Mouse (Mus musculus) liver, embryonic 14.5 days (tissue): ENCODE measurements around the gene Tmem88b. TPM values are rescaled to one million over a fixed set of nuclear protein-coding genes. Genes with fewer than 3 reads are reported as not detected.
"Not testable (repeated sequence)": the region's sequence is repeated elsewhere in the genome, so short reads cannot be mapped to it uniquely, and the experiment has no call there.

Experiments used
- ATAC-seq: fragments of 200-750 bp; cut with Nextera tagmentation; 2 replicates; pipeline ENCODE4 v1.8.0; 2017; ENCODE audit warnings: moderate number of reproducible peaks, mild to moderate bottlenecking, moderate library complexity; ENCODE audit not compliant: insufficient read depth
- DNase-seq, 3 experiments: peaks; one replicate each; pipeline ENCODE4 v3.0.0-alpha.2; 2012 to 2013; ENCODE audit warnings: low read depth in 3 of 3, low spot score in 3 of 3
- H3K27ac ChIP-seq: fragments of 300-500 bp; sonication (generic); 2 replicates; pipeline ENCODE4 v1.5.1; 2014; ENCODE audit warnings: moderate library complexity, mild to moderate bottlenecking, control low read depth, inconsistent platforms
- H3K27me3 ChIP-seq: fragments of 300-500 bp; sonication (generic); 2 replicates; pipeline ENCODE4 v1.6.1; 2014; ENCODE audit warnings: mild to moderate bottlenecking, low read length, moderate library complexity; ENCODE audit not compliant: control insufficient read depth, insufficient read depth
- H3K36me3 ChIP-seq: fragments of 300-500 bp; sonication (generic); replicated peaks from 2 replicates; pipeline ENCODE4 v1.6.1; 2014; ENCODE audit warnings: low read depth; ENCODE audit not compliant: control insufficient read depth, insufficient read depth
- H3K4me1 ChIP-seq, 2 experiments: fragments of 200-500 bp in 1 of 2; fragments of 300-500 bp in 1 of 2; sonication (generic) in 1 of 2; replicated peaks; 2 replicates each; pipeline ENCODE4 v1.6.1; 2012 to 2014; ENCODE audit warnings: antibody characterized with exemption in 1 of 2, inconsistent platforms in 1 of 2, low read length in 1 of 2; ENCODE audit not compliant: control insufficient read depth in 2 of 2, insufficient read depth in 2 of 2
- H3K4me2 ChIP-seq: fragments of 300-500 bp; sonication (generic); 2 replicates; pipeline ENCODE4 v1.6.1; 2014; ENCODE audit warnings: low read depth, mild to moderate bottlenecking, control low read depth, moderate library complexity
- H3K4me3 ChIP-seq, 2 experiments: fragments of 200-500 bp in 1 of 2; fragments of 300-500 bp in 1 of 2; sonication (generic) in 1 of 2; 2 replicates each; pipeline ENCODE4 v1.5.1; 2012 to 2014; ENCODE audit warnings: low read depth in 2 of 2, low read length in 2 of 2, mild to moderate bottlenecking in 2 of 2, control low read depth in 1 of 2, inconsistent platforms in 1 of 2, moderate library complexity in 1 of 2; ENCODE audit not compliant: insufficient read depth in 1 of 2
- H3K9ac ChIP-seq: fragments of 300-500 bp; sonication (generic); replicated peaks from 2 replicates; pipeline ENCODE4 v1.6.1; 2014; ENCODE audit warnings: mild to moderate bottlenecking, control low read depth, moderate library complexity
- H3K9me3 ChIP-seq: fragments of 300-500 bp; sonication (generic); 2 replicates; pipeline ENCODE4 v1.6.1; 2016; ENCODE audit warnings: low read length, mixed read lengths; ENCODE audit not compliant: control insufficient read depth
- CTCF ChIP-seq: IDR thresholded peaks from 2 replicates; pipeline ENCODE4 v1.5.1; 2016; ENCODE audit warnings: antibody characterized with exemption, low read depth, control low read depth
- EP300 ChIP-seq: IDR thresholded peaks from 2 replicates; pipeline ENCODE4 v1.6.1; 2016; ENCODE audit warnings: antibody characterized with exemption, low read depth
- WGBS: fragments of 180-500 bp; shearing (Covaris S2); extraction: QIAGEN DNeasy Blood & Tissue Kit; methylation state at CpG from one replicate; pipeline ENCODE4 v1.1.7; 2014; ENCODE audit not compliant: insufficient replicate concordance; 5-methylcytosine and 5-hydroxymethylcytosine counted together
- polyA plus RNA-seq, 2 experiments: library from polyadenylated mRNA; depleted of rRNA in 1 of 2; stranded (reverse) in 1 of 2; unstranded in 1 of 2; fragments of >200 nt; fragmentation: Nextera tagmentation in 1 of 2; extraction: Ambion mirVana in 1 of 2; gene quantifications; 2 replicates each; pipeline versions ENCODE4 v1.2.1 to v1.2.3; 2012 to 2014

Tmem88b gene
- polyA plus RNA-seq, 2 experiments: 0.11 to 0.28 TPM

DNA sequence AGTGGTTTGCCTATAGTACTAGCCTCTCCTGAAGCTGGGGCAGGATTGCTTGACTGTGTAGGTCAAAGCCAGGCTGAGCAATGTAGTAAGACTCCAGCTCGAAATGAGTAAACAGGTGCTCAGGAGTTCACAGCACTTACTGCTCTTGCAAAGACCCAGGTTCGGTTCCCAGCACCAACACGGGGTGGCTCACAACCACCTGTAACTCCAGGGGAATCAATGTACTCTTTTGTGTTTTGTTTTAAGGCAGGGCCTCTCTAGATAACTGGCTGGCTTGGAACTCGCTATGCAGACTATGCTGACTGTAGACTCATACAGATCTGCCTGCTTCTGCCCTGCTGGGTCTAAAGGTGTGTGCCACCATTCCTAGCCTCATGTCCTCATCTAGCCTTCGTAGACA, 43.0 kb downstream of the Tmem88b start:
- Histone ChIP-seq H3K9me3 (no peaks in the 10 kb centered on the region), H3K27ac (no peak overlapping the region), H3K4me1 (no peaks in the 10 kb centered on the region), H3K9ac (no peak overlapping the region), H3K27me3 (no peaks in the 10 kb centered on the region), H3K36me3 (peaks cover 28% of the 10 kb centered on the region), H3K4me3 (no peak overlapping the region), H3K4me2 (no peak overlapping the region)
- 76% methylated on average over 5 of the region's 5 CpGs for WGBS
- no peak for DNase-seq
- ATAC-seq: no peak
- no peak for TF ChIP-seq CTCF
- no peak for TF ChIP-seq EP300

DNA sequence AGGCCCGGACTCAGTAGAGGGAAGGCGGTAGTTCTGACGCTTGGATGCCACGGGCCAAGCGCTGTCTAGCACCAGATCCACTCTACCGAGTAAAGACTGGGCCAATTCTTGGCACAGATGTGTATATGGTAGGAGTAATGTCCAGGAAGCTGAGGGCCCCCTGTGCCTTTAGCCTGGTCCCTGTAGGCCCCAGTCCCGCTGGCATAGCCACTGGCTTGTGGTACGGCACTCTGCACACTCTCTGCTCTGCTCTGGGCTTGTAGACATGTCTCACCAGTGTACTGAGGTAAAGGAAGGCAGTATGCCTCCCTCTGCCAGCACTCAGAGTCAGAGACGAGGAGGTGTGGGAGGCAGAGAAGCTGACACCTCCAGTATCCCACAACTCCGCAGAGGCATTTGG, 45.0 kb downstream of the Tmem88b start:
- ATAC-seq, H3K4me3 ChIP-seq, H3K4me2 ChIP-seq, H3K27ac ChIP-seq, H3K9me3 ChIP-seq, DNase-seq, H3K4me1 ChIP-seq, H3K27me3 ChIP-seq, H3K9ac ChIP-seq: not testable (repeated sequence)
- H3K36me3 ChIP-seq: peaks cover 20% of the 10 kb centered on the region
- WGBS: 89% methylated on average over 10 of the region's 10 CpGs

DNA sequence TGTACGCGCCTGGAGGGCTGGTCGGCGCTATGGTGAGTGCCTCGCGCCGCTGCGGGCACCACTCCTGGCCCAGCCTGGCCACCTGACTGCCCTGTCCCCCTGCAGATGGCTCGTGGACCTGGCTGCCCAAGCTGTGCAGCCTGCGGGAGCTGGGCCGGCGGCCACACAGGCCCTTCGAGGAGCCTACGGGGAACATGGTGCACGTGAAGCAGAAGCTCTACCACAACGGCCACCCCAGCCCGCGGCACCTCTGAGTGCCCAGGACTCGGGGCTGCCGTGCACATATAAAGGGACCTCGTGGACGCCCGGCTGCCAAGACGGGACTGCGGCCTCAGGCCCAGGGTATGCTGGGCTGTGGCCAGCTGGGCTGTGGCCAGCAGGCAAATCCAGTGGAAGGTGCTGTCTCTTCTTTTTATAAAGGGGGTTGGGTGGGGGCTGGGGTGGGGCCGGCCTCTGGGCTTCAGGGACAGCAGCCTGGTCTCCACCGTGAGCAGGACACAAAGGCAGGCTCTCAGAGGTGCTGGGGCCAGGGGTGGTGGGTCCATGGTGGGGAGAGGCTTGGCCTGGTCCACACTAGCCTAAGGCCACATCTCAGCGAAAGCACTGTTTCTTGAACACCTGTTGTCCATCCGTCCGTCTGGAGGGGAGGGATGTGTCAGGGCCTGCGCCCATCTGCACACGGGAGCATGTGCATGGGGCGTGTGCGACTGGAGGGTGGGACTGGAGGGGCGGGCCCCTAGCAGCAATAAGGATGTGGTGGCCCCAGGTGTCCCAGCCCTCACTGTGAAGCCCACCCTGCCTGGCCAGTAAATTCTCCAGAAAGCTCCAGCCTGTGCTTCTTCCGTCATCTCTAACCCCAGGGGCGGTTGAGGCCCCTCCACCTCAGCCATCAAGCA, 45.7 kb downstream of the Tmem88b start:
- peaks cover 20% of the 10 kb centered on the region for H3K36me3 ChIP-seq

DNA sequence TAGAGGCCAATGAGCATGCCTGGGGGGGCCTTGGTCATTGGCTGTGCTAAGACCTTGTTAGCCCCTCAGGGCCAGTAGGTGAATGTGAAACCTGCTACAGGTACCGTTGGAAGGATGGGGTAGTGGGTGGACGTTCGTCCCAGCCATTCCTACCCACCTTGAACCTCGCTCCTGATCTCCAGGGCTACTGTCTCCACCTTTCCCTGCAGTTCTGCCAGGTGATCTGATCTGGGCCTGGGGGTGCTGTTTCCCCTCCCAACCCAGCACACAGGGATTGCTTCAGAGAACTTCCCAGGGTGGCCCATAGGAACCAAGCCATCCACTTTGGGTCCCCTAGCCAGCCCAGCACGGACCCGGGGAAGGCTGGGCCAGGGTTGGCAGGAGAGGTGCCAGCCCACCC, 46.5 kb downstream of the Tmem88b start:
- Histone ChIP-seq H3K9ac (no peak overlapping the region), H3K27me3 (no peaks in the 10 kb centered on the region), H3K4me1 (peaks cover 1 to 3% of the 10 kb centered on the region in 2 experiments; a peak in 1 of 4 replicates), H3K9me3 (no peaks in the 10 kb centered on the region), H3K4me2 (no peak overlapping the region), H3K4me3 (no peak overlapping the region), H3K36me3 (peaks cover 16% of the 10 kb centered on the region), H3K27ac (no peak overlapping the region)
- 64% methylated on average over 6 of the region's 6 CpGs for WGBS
- TF ChIP-seq EP300 (no peak), CTCF (no peak)
- DNase-seq (no peak), ATAC-seq (no peak)

More for the DNA sequence above, 45.7 kb downstream of the Tmem88b start:
- no peak overlapping the region for H3K9ac ChIP-seq
- H3K9me3 ChIP-seq: no peaks in the 10 kb centered on the region
- H3K27ac ChIP-seq: no peak overlapping the region
- H3K4me1 ChIP-seq: 0 out of 4 replicates have a peak, but pooled peaks cover 0 to 3% of the 10 kb centered on the region in 2 experiments
- 82% methylated on average over 37 of the region's 37 CpGs for WGBS
- H3K4me2 ChIP-seq: no peak overlapping the region
- H3K27me3 ChIP-seq: no peaks in the 10 kb centered on the region
- TF ChIP-seq CTCF: no peak
- TF ChIP-seq EP300: no peak
- no peak for DNase-seq
- H3K4me3 ChIP-seq: no peak overlapping the region
- no peak for ATAC-seq

DNA sequence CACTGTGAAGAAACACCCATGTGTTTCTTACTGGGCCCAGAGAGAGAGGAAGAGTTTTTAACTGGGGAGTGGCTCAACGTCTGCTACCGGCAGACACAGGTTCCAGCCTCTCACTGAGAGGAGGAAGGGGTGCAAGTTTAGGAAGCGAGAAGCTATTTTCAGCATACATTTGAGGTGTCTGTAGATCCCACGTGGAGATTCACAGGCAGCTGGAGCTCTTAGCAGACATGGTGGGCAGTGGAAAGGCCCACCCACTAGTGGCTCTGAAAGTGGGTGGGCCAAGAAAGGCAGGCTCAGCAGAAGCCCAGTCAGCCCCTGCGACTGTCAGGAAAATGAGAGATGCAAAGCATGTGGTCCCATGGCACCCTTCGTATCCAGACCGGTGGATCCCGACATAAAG, 47.4 kb downstream of the Tmem88b start:
- peaks cover 10% of the 10 kb centered on the region for H3K36me3 ChIP-seq
- H3K9ac ChIP-seq: no peak overlapping the region
- WGBS: 50% methylated on average over 8 of the region's 8 CpGs
- H3K4me2 ChIP-seq: no peak overlapping the region
- no peak overlapping the region for H3K4me3 ChIP-seq
- TF ChIP-seq EP300 (no peak), CTCF (no peak)
- peaks cover 3% of the 10 kb centered on the region in 2 experiments; a peak in 1 of 4 replicates for H3K4me1 ChIP-seq
- H3K27me3 ChIP-seq: no peaks in the 10 kb centered on the region
- ATAC-seq: no peak
- H3K27ac ChIP-seq: no peak overlapping the region
- no peak for DNase-seq
- no peaks in the 10 kb centered on the region for H3K9me3 ChIP-seq
